Mouse (Mus musculus) stomach, postnatal 0 days (tissue): ENCODE measurements around the gene Snap25. TPM values are rescaled to one million over a fixed set of nuclear protein-coding genes. Genes with fewer than 3 reads are reported as not detected.
A peak's percentile ranks its signal among the peaks of the same experiment; 100 is the strongest.

ENCODE experiments used
- ATAC-seq: fragments of 200-750 bp; cut with Nextera tagmentation; 2 replicates; pipeline ENCODE4 v1.8.0; 2017; ENCODE audit not compliant: low FRiP score, low TSS enrichment
- DNase-seq: peaks from one replicate; pipeline ENCODE4 v3.0.0-alpha.2; 2016; ENCODE audit warnings: low spot score
- H3K27ac ChIP-seq: fragments of 300-500 bp; sonication (generic); replicated peaks from 2 replicates; pipeline ENCODE4 v1.5.1; 2014; ENCODE audit warnings: mild to moderate bottlenecking, control low read depth
- H3K27me3 ChIP-seq: fragments of 300-500 bp; sonication (generic); 2 replicates; pipeline ENCODE4 v1.6.1; 2014; ENCODE audit warnings: low read length; ENCODE audit not compliant: control insufficient read depth, insufficient read depth
- H3K36me3 ChIP-seq: fragments of 300-500 bp; sonication (generic); 2 replicates; pipeline ENCODE4 v1.6.1; 2014; ENCODE audit warnings: low read length, mixed read lengths; ENCODE audit not compliant: control insufficient read depth, insufficient read depth
- H3K4me1 ChIP-seq: fragments of 300-500 bp; sonication (generic); replicated peaks from 2 replicates; pipeline ENCODE4 v1.6.1; 2014; ENCODE audit warnings: antibody characterized with exemption; ENCODE audit not compliant: control insufficient read depth, insufficient read depth
- H3K4me2 ChIP-seq: fragments of 300-500 bp; sonication (generic); replicated peaks from 2 replicates; pipeline ENCODE4 v1.6.1; 2014; ENCODE audit warnings: low read depth, mild to moderate bottlenecking, control low read depth, moderate library complexity
- H3K4me3 ChIP-seq: fragments of 300-500 bp; sonication (generic); 2 replicates; pipeline ENCODE4 v1.5.1; 2014; ENCODE audit warnings: low read depth, low read length, control low read depth
- H3K9ac ChIP-seq: fragments of 300-500 bp; sonication (generic); 2 replicates; pipeline ENCODE4 v1.6.1; 2014; ENCODE audit warnings: mild to moderate bottlenecking, low read length, control low read depth, mixed read lengths
- H3K9me3 ChIP-seq: fragments of 300-500 bp; sonication (generic); 2 replicates; pipeline ENCODE4 v1.6.1; 2016; ENCODE audit warnings: low read length; ENCODE audit not compliant: control insufficient read depth
- CTCF ChIP-seq: IDR thresholded peaks from 2 replicates; pipeline ENCODE4 v1.5.1; 2016; ENCODE audit warnings: antibody characterized with exemption, low read depth, mild to moderate bottlenecking, moderate library complexity
- EP300 ChIP-seq: optimal IDR thresholded peaks from 2 replicates; pipeline ENCODE3; 2016; ENCODE audit warnings: antibody characterized with exemption
- WGBS: fragments of 180-500 bp; shearing (Covaris S2); extraction: QIAGEN DNeasy Blood & Tissue Kit; methylation state at CpG from one replicate; pipeline ENCODE4 v1.1.7; 2014; 5-methylcytosine and 5-hydroxymethylcytosine counted together
- polyA plus RNA-seq: library from polyadenylated mRNA; unstranded; fragments of >200 nt; fragmentation: Nextera tagmentation; extraction: Ambion mirVana; gene quantifications from 2 replicates; pipeline ENCODE4 v1.2.1, GENCODE M21; 2015

Snap25 gene
- polyA plus RNA-seq, 1 experiment from 2014 or later: 8.5 TPM

GRCm38 (mm10) chr2:136711155-136711554, 2.1 kb upstream of the Snap25 start:
- no peak overlapping the region for H3K9ac ChIP-seq
- 50% methylated on average over 3 of the region's 3 CpGs for WGBS
- TF ChIP-seq EP300 (no peak), CTCF (no peak)

GRCm38 (mm10) chr2:136711746-136712440, 1.4 kb upstream of the Snap25 start:
- no peak overlapping the region for H3K4me2 ChIP-seq
- H3K27me3 ChIP-seq: no peaks in the 10 kb centered on the region
- ATAC-seq (peak; percentile 81), DNase-seq (peak; percentile 46)
- no peak overlapping the region for H3K9ac ChIP-seq
- 3% methylated on average over 28 of the region's 28 CpGs for WGBS
- no peaks in the 10 kb centered on the region for H3K9me3 ChIP-seq
- H3K4me3 ChIP-seq: no peak overlapping the region
- no peak for TF ChIP-seq EP300
- no peak for TF ChIP-seq CTCF
- no peaks in the 10 kb centered on the region for H3K4me1 ChIP-seq
- H3K27ac ChIP-seq: no peak overlapping the region
- no peaks in the 10 kb centered on the region for H3K36me3 ChIP-seq

More at GRCm38 (mm10) chr2:136711155-136711554, 2.1 kb upstream of the Snap25 start:
- Histone ChIP-seq H3K4me3 (no peak overlapping the region), H3K36me3 (no peaks in the 10 kb centered on the region), H3K27me3 (no peaks in the 10 kb centered on the region), H3K4me2 (no peak overlapping the region), H3K9me3 (no peaks in the 10 kb centered on the region), H3K4me1 (no peaks in the 10 kb centered on the region), H3K27ac (no peak overlapping the region)
- DNase-seq (no peak), ATAC-seq (no peak)

GRCm38 (mm10) chr2:136712441-136713015, 725 bp upstream of the Snap25 start:
- H3K4me1 ChIP-seq: no peaks in the 10 kb centered on the region
- H3K4me3 ChIP-seq: no peak overlapping the region
- no peak overlapping the region for H3K27ac ChIP-seq
- TF ChIP-seq EP300: no peak
- no peak for TF ChIP-seq CTCF
- H3K9me3 ChIP-seq: no peaks in the 10 kb centered on the region
- H3K36me3 ChIP-seq: no peaks in the 10 kb centered on the region
- 5% methylated on average over 13 of the region's 13 CpGs for WGBS
- ATAC-seq (no peak), DNase-seq (no peak)
- no peak overlapping the region for H3K9ac ChIP-seq
- no peak overlapping the region for H3K4me2 ChIP-seq
- H3K27me3 ChIP-seq: no peaks in the 10 kb centered on the region

GRCm38 (mm10) chr2:136714008-136714411, 757 bp downstream of the Snap25 start:
- peak; percentile 94 for ATAC-seq
- WGBS: 1% methylated on average over 22 of the region's 22 CpGs
- Histone ChIP-seq H3K27ac (no peak overlapping the region), H3K9ac (no peak overlapping the region), H3K4me3 (no peak overlapping the region), H3K4me2 (no peak overlapping the region; the same call in 1 of the 2 replicates), H3K4me1 (no peaks in the 10 kb centered on the region), H3K9me3 (no peaks in the 10 kb centered on the region), H3K27me3 (no peaks in the 10 kb centered on the region), H3K36me3 (no peaks in the 10 kb centered on the region)
- peak; percentile 87 for DNase-seq
- TF ChIP-seq CTCF (peak; percentile 17; the same call in 1 of the 2 replicates), EP300 (no peak)

GRCm38 (mm10) chr2:136715531-136715930, 2.3 kb downstream of the Snap25 start:
- no peak overlapping the region for H3K4me2 ChIP-seq
- H3K4me1 ChIP-seq: no peaks in the 10 kb centered on the region
- H3K9ac ChIP-seq: no peak overlapping the region
- no peak overlapping the region for H3K27ac ChIP-seq
- H3K27me3 ChIP-seq: no peaks in the 10 kb centered on the region
- H3K9me3 ChIP-seq: no peaks in the 10 kb centered on the region
- no peak for DNase-seq
- TF ChIP-seq CTCF: no peak
- no peak for TF ChIP-seq EP300
- ATAC-seq: no peak
- H3K4me3 ChIP-seq: no peak overlapping the region
- no peaks in the 10 kb centered on the region for H3K36me3 ChIP-seq
- 66% methylated on average over 5 of the region's 5 CpGs for WGBS

- no peak overlapping the region for H3K27ac ChIP-seq
- ATAC-seq (no peak), DNase-seq (no peak)
- WGBS: 71% methylated on average over 1 of the region's 1 CpGs
- no peak overlapping the region for H3K4me2 ChIP-seq
- no peak overlapping the region for H3K9ac ChIP-seq
- H3K27me3 ChIP-seq: no peaks in the 10 kb centered on the region
- H3K4me1 ChIP-seq: no peaks in the 10 kb centered on the region
- H3K4me3 ChIP-seq: no peak overlapping the region
- H3K9me3 ChIP-seq: no peaks in the 10 kb centered on the region
- no peaks in the 10 kb centered on the region for H3K36me3 ChIP-seq
- TF ChIP-seq CTCF (no peak), EP300 (no peak)
These were observed 3.1 kb downstream of the Snap25 start for GRCm38 (mm10) chr2:136716400-136716799.
